Mouse (Mus musculus): Measurements from ENCODE around the gene Brwd3. TPM values are rescaled to one million over a fixed set of nuclear protein-coding genes. Genes with fewer than 3 reads are reported as not detected.

Gene Brwd3
- 4.0 and 6.7 TPM in 2 replicates for polyA plus RNA-seq (2012; rRNA removed)

DNA sequence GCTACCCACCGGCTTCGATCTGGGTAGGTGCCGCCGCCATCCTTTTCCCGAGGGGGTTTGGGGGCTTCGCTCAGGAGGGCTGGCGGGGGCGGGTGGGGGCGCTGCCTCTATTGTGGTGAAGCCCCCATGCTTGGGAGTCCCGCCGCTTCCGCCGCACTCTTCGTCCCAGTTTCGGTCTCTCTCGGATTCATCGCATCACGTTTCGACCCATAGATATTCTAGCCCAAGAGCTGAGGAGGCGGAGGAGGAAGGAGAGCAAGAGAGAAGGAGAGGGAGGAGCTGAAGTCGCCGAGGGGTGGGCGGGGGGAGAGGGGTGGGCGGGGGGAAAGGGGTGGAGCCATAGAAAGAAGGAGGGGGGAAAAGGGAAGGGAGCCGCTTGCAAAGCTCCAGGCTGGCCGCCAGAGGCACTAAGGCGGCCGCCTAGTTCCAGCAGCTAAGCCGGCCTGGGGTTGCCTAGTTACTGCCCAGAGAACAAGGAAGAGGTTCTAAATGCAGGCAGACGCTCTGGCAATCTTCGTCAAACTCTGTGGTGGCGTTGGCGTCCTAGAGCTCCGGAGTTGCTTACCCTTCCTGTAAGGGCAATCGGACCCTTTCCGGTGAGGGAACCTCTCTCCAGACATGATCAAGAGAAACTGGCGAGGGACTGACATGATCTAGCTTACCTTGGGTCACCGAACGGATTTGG lies at the start of gene Brwd3:
TSS of gene Brwd3 (minus strand) at position 283 of the 685 bp plus-strand sequence.

Other genes with a start within 250 kb of the Brwd3 start
- gene Gm379, start 169.5 kb downstream of the Brwd3 start, polyA plus RNA-seq (2012; rRNA removed) = not detected in 2 replicates
- 38.3 and 117 TPM in 2 replicates for gene Hmgn5, start 179.0 kb upstream of the Brwd3 start, polyA plus RNA-seq (2012; rRNA removed)